Mouse (Mus musculus) myocyte (in vitro differentiated cells): ENCODE data around the gene Gm43738. TPM values are rescaled to one million over a fixed set of nuclear protein-coding genes. Genes with fewer than 3 reads are reported as not detected.

Experiments
- H3K27me3 ChIP-seq: one replicate; pipeline ENCODE4 v1.6.1; 2011; ENCODE audit not compliant: control insufficient read depth, insufficient read depth, insufficient read length
- H3K36me3 ChIP-seq: one replicate; pipeline ENCODE4 v1.6.1; 2011; ENCODE audit not compliant: control insufficient read depth, insufficient read depth
- H3K4me2 ChIP-seq: one replicate; pipeline ENCODE4 v1.6.1; 2011; ENCODE audit warnings: low read depth, control low read depth
- H3K4me3 ChIP-seq: one replicate; pipeline ENCODE4 v1.5.1; 2011; ENCODE audit warnings: mild to moderate bottlenecking, control low read depth, moderate library complexity
- H3K79me2 ChIP-seq: one replicate; pipeline ENCODE4 v1.6.1; 2011; ENCODE audit not compliant: control insufficient read depth, insufficient read depth
- H3ac ChIP-seq: one replicate; pipeline ENCODE4 v1.6.1; 2011; ENCODE audit not compliant: control insufficient read depth, insufficient read length
- CEBPB ChIP-seq: IDR thresholded peaks from 2 replicates; pipeline ENCODE4 v1.6.1; 2011; ENCODE audit warnings: mild to moderate bottlenecking, moderate library complexity; ENCODE audit not compliant: poor library complexity, insufficient read depth, severe bottlenecking
- E2F4 ChIP-seq: IDR thresholded peaks from one replicate; pipeline ENCODE4 v1.6.1; 2011; ENCODE audit warnings: mild to moderate bottlenecking, control low read depth, moderate library complexity; ENCODE audit not compliant: insufficient read depth
- MAX ChIP-seq: IDR thresholded peaks from one replicate; pipeline ENCODE4 v1.6.1; 2011; ENCODE audit warnings: low read depth, mild to moderate bottlenecking, control low read depth
- MYOD1 ChIP-seq, 3 experiments: IDR thresholded peaks; one replicate each; pipeline ENCODE4 v1.6.1; 2011; ENCODE audit warnings: control low read depth in 2 of 3, low read depth in 2 of 3, mild to moderate bottlenecking in 2 of 3, moderate library complexity in 1 of 3; ENCODE audit not compliant: insufficient read length in 2 of 3, control insufficient read depth in 1 of 3
- MYOG ChIP-seq, 3 experiments: IDR thresholded peaks; one replicate each; pipeline ENCODE4 v1.6.1; 2011; ENCODE audit warnings: control low read depth in 2 of 3, low read depth in 2 of 3, mild to moderate bottlenecking in 2 of 3; ENCODE audit not compliant: insufficient read length in 2 of 3, control insufficient read depth in 1 of 3, insufficient read depth in 1 of 3
- POLR2A ChIP-seq: IDR thresholded peaks from one replicate; pipeline ENCODE4 v1.6.1; 2011; ENCODE audit warnings: low read depth, mild to moderate bottlenecking, control low read depth, moderate library complexity; ENCODE audit not compliant: insufficient read length
- POLR2AphosphoS2 ChIP-seq: IDR thresholded peaks from one replicate; pipeline ENCODE4 v1.6.1; 2011; ENCODE audit warnings: low read depth, control low read depth; ENCODE audit not compliant: insufficient read length
- REST ChIP-seq: IDR thresholded peaks from one replicate; pipeline ENCODE4 v1.6.1; 2011; ENCODE audit warnings: mild to moderate bottlenecking, control low read depth, moderate library complexity; ENCODE audit not compliant: insufficient read depth, insufficient read length
- SRF ChIP-seq: IDR thresholded peaks from one replicate; pipeline ENCODE4 v1.6.1; 2011; ENCODE audit warnings: low read depth; ENCODE audit not compliant: control insufficient read depth, insufficient read length
- TCF12 ChIP-seq: IDR thresholded peaks from one replicate; pipeline ENCODE4 v1.6.1; 2011; ENCODE audit warnings: mild to moderate bottlenecking, control low read depth; ENCODE audit not compliant: poor library complexity, insufficient read depth, severe bottlenecking
- TCF3 ChIP-seq: IDR thresholded peaks from one replicate; pipeline ENCODE4 v1.6.1; 2011; ENCODE audit warnings: low read depth, control low read depth; ENCODE audit not compliant: insufficient read length
- USF1 ChIP-seq: IDR thresholded peaks from one replicate; pipeline ENCODE4 v1.6.1; 2011; ENCODE audit warnings: low read depth, mild to moderate bottlenecking, control low read depth, moderate library complexity
- polyA plus RNA-seq: library from polyadenylated mRNA; unstranded; fragments of >200 nt; fragmentation: generic; extraction: Trizol; gene quantifications from one replicate; pipeline ENCODE4 v1.2.1, GENCODE M21; 2012; ENCODE audit warnings: missing spikeins

Gm43738 gene
- polyA plus RNA-seq, 1 experiment, result 0.02 TPM

GRCm38 (mm10) chr3:89106881-89107280, 6.0 kb upstream of the Gm43738 start:
- TF ChIP-seq POLR2A (no peak), MYOD1 (IDR thresholded peaks at IDR 0.05; ENCODE audit: control insufficient read depth in 1 of 3, insufficient read length in 2 of 3, low read depth in 2 of 3) (no peak), POLR2AphosphoS2 (no peak), TCF3 (no peak), TCF12 (no peak), USF1 (no peak), CEBPB (no peak), MYOG (IDR thresholded peaks at IDR 0.05; ENCODE audit: control insufficient read depth in 1 of 3, insufficient read depth in 1 of 3, insufficient read length in 2 of 3, low read depth in 2 of 3) (no peak), REST (no peak), SRF (no peak), MAX (no peak), E2F4 (no peak)
- H3ac ChIP-seq, result no peak overlapping the region
- H3K4me2 ChIP-seq, result no peak overlapping the region
- H3K79me2 ChIP-seq, result no peaks in the 10 kb centered on the region
- H3K4me3 ChIP-seq, result no peak overlapping the region
- H3K36me3 ChIP-seq, result no peaks in the 10 kb centered on the region
- no peaks in the 10 kb centered on the region for H3K27me3 ChIP-seq

GRCm38 (mm10) chr3:89103291-89103595, 2.3 kb upstream of the Gm43738 start:
- Histone ChIP-seq H3K79me2 (peaks cover 35% of the 10 kb centered on the region), H3K36me3 (peaks cover 10% of the 10 kb centered on the region), H3ac (no peak overlapping the region), H3K27me3 (no peaks in the 10 kb centered on the region), H3K4me2 (no peak overlapping the region), H3K4me3 (no peak overlapping the region)
- no peak for TF ChIP-seq SRF
- TF ChIP-seq MYOD1 (IDR thresholded peaks at IDR 0.05; ENCODE audit: control insufficient read depth in 1 of 3, insufficient read length in 2 of 3, low read depth in 2 of 3), result no peak
- no peak for TF ChIP-seq REST
- TF ChIP-seq MYOG (IDR thresholded peaks at IDR 0.05; ENCODE audit: control insufficient read depth in 1 of 3, insufficient read depth in 1 of 3, insufficient read length in 2 of 3, low read depth in 2 of 3), result no peak
- no peak for TF ChIP-seq POLR2A
- no peak for TF ChIP-seq MAX
- TF ChIP-seq TCF3, result no peak
- TF ChIP-seq USF1, result no peak
- TF ChIP-seq CEBPB, result no peak
- TF ChIP-seq E2F4, result no peak
- no peak for TF ChIP-seq TCF12
- TF ChIP-seq POLR2AphosphoS2, result no peak

- Histone ChIP-seq H3K79me2 (peaks cover 40% of the 10 kb centered on the region), H3K36me3 (peaks cover 16% of the 10 kb centered on the region), H3K27me3 (no peaks in the 10 kb centered on the region), H3ac (no peak overlapping the region), H3K4me2 (peak overlapping the region; percentile 81), H3K4me3 (peak overlapping the region; percentile 77)
- no peak for TF ChIP-seq TCF12
- no peak for TF ChIP-seq USF1
- no peak for TF ChIP-seq SRF
- no peak for TF ChIP-seq REST
- TF ChIP-seq MAX, result no peak
- no peak for TF ChIP-seq E2F4
- TF ChIP-seq CEBPB, result no peak
- no peak for TF ChIP-seq POLR2A
- no peak for TF ChIP-seq TCF3
- no peak for TF ChIP-seq POLR2AphosphoS2
- no peak for TF ChIP-seq MYOG (IDR thresholded peaks at IDR 0.05; ENCODE audit: control insufficient read depth in 1 of 3, insufficient read depth in 1 of 3, insufficient read length in 2 of 3, low read depth in 2 of 3)
- no peak for TF ChIP-seq MYOD1 (IDR thresholded peaks at IDR 0.05; ENCODE audit: control insufficient read depth in 1 of 3, insufficient read length in 2 of 3, low read depth in 2 of 3)
Measured at GRCm38 (mm10) chr3:89102495-89103290, 1.8 kb upstream of the Gm43738 start.

GRCm38 (mm10) chr3:89101812-89102494, 1.1 kb upstream of the Gm43738 start, which contains the start of gene Fdps:
Gene Fdps, minus strand, starts transcription at chr3:89101959.
- H3K27me3 ChIP-seq, result no peaks in the 10 kb centered on the region
- TF ChIP-seq CEBPB, result no peak
- peak in 1 of 3 experiments; percentile 0 for TF ChIP-seq MYOG (IDR thresholded peaks at IDR 0.05; ENCODE audit: control insufficient read depth in 1 of 3, insufficient read depth in 1 of 3, insufficient read length in 2 of 3, low read depth in 2 of 3)
- TF ChIP-seq REST, result no peak
- TF ChIP-seq E2F4, result peak; percentile 27
- TF ChIP-seq MAX, result peak; percentile 22
- peak; percentile 77 for TF ChIP-seq POLR2AphosphoS2
- peak in 1 of 3 experiments; percentile 6 for TF ChIP-seq MYOD1 (IDR thresholded peaks at IDR 0.05; ENCODE audit: control insufficient read depth in 1 of 3, insufficient read length in 2 of 3, low read depth in 2 of 3)
- TF ChIP-seq TCF3, result no peak
- no peak for TF ChIP-seq SRF
- TF ChIP-seq POLR2A, result peak; percentile 51
- peak; percentile 64 for TF ChIP-seq USF1
- TF ChIP-seq TCF12, result no peak
- peaks cover 23% of the 10 kb centered on the region for H3K36me3 ChIP-seq

More at GRCm38 (mm10) chr3:89101812-89102494, 1.1 kb upstream of the Gm43738 start, which contains the start of gene Fdps:
- peaks cover 48% of the 10 kb centered on the region for H3K79me2 ChIP-seq
- peak within 1 kb of the TSS; percentile 93 for H3K4me2 ChIP-seq
- H3ac ChIP-seq, result peak within 1 kb of the TSS; percentile 61
- H3K4me3 ChIP-seq, result peak within 1 kb of the TSS; percentile 77
